Mouse (Mus musculus): ENCODE data around the gene Ywhaq.

GRCm38 (mm10) chr12:21370035-21370611 lies 47.3 kb downstream of the Ywhaq start:
- TF ChIP-seq CTCF (IDR thresholded peaks at IDR 0.05; ENCODE audit: low read depth) (no peak), EP300 (IDR thresholded peaks at IDR 0.05; ENCODE audit: low read depth) (no peak)

Data from liver, embryonic 14.5 days (tissue).